Mouse (Mus musculus): Measurements from ENCODE around the gene Insl3.

- TF ChIP-seq CTCF (conservative IDR thresholded peaks at IDR 0.05; ENCODE audit: insufficient read depth, insufficient read length, low read depth, low read length) = no peak
- TF ChIP-seq POLR2A (IDR thresholded peaks at IDR 0.05; ENCODE audit: low read depth, low read length) = no peak
These were observed 11.7 kb downstream of the Insl3 start for GRCm38 (mm10) chr8:71700493-71701269.

Measured in kidney, adult 2 months (tissue).